Mouse (Mus musculus) hindbrain, embryonic 12.5 days (tissue): ENCODE data around the gene Aldh1b1. TPM values are rescaled to one million over a fixed set of nuclear protein-coding genes. Genes with fewer than 3 reads are reported as not detected.
A peak's percentile ranks its signal among the peaks of the same experiment; 100 is the strongest.

ENCODE experiments used
- ATAC-seq: fragments of 200-750 bp; cut with Nextera tagmentation; 2 replicates; pipeline ENCODE4 v1.8.0; 2017; ENCODE audit warnings: moderate TSS enrichment; ENCODE audit not compliant: low FRiP score
- H3K27ac ChIP-seq: fragments of 300-500 bp; sonication (generic); 2 replicates; pipeline ENCODE4 v1.5.1; 2016; ENCODE audit warnings: mild to moderate bottlenecking
- H3K27me3 ChIP-seq: fragments of 300-500 bp; sonication (generic); 2 replicates; pipeline ENCODE4 v1.6.1; 2016; ENCODE audit warnings: mild to moderate bottlenecking
- H3K36me3 ChIP-seq: fragments of 300-500 bp; sonication (generic); 2 replicates; pipeline ENCODE4 v1.6.1; 2016; ENCODE audit warnings: mild to moderate bottlenecking
- H3K4me1 ChIP-seq: fragments of 300-500 bp; sonication (generic); 2 replicates; pipeline ENCODE4 v1.6.1; 2016
- H3K4me2 ChIP-seq: fragments of 300-500 bp; sonication (generic); replicated peaks from 2 replicates; pipeline ENCODE4 v1.6.1; 2016; ENCODE audit warnings: mild to moderate bottlenecking
- H3K4me3 ChIP-seq: fragments of 300-500 bp; sonication (generic); 2 replicates; pipeline ENCODE4 v1.5.1; 2016; ENCODE audit warnings: mild to moderate bottlenecking
- H3K9ac ChIP-seq: fragments of 300-500 bp; sonication (generic); 2 replicates; pipeline ENCODE4 v1.6.1; 2016; ENCODE audit warnings: mild to moderate bottlenecking, moderate library complexity
- H3K9me3 ChIP-seq: fragments of 300-500 bp; sonication (generic); replicated peaks from 2 replicates; pipeline ENCODE4 v1.6.1; 2016; ENCODE audit warnings: mild to moderate bottlenecking
- WGBS: fragments of 180-500 bp; shearing (Covaris S2); methylation state at CpG from one replicate; pipeline ENCODE4 v1.1.7; 2016; 5-methylcytosine and 5-hydroxymethylcytosine counted together
- polyA plus RNA-seq: library from polyadenylated mRNA; unstranded; fragments of >200 nt; fragmentation: Nextera tagmentation; extraction: Ambion mirVana; gene quantifications from 2 replicates; pipeline ENCODE4 v1.2.1, GENCODE M21; 2016

The Aldh1b1 gene
- polyA plus RNA-seq, 1 experiment from 2014 or later: 7.6 TPM

DNA sequence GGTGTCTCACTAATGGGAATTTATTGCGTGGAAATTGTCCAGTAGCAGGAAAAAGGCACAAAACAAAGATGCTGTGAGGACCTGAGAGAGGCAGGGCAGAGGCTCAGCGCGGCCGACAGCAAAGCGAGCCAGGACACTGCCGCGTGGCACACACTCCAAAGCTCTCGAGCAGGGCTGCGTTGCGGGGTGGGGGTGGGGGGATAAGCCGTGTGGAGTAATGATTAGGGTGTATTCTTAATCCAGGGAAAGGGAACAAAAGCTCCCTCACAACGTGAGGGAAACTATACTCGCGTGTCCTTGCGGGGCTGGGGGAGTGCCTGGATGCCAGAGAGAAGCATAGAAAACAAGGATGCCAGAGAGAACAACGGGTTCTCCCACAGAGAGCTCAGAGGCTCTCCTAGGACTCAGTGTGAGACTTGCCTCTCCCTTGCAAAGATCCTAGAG lies 33.7 kb upstream of the Aldh1b1 start:
- peaks cover 29% of the 10 kb centered on the region for H3K27me3 ChIP-seq
- peak overlapping the region; percentile 47 for H3K9ac ChIP-seq
- H3K36me3 ChIP-seq: no peaks in the 10 kb centered on the region
- WGBS: under 1% methylated on average over 16 of the region's 16 CpGs
- H3K4me1 ChIP-seq: peaks cover 58% of the 10 kb centered on the region
- H3K4me3 ChIP-seq: no peak overlapping the region
- peak; percentile 36 for ATAC-seq
- H3K9me3 ChIP-seq: 0 out of 2 replicates have a peak, but pooled peaks cover 2% of the 10 kb centered on the region
- peak overlapping the region; percentile 40 for H3K4me2 ChIP-seq
- H3K27ac ChIP-seq: peak overlapping the region; percentile 87

DNA sequence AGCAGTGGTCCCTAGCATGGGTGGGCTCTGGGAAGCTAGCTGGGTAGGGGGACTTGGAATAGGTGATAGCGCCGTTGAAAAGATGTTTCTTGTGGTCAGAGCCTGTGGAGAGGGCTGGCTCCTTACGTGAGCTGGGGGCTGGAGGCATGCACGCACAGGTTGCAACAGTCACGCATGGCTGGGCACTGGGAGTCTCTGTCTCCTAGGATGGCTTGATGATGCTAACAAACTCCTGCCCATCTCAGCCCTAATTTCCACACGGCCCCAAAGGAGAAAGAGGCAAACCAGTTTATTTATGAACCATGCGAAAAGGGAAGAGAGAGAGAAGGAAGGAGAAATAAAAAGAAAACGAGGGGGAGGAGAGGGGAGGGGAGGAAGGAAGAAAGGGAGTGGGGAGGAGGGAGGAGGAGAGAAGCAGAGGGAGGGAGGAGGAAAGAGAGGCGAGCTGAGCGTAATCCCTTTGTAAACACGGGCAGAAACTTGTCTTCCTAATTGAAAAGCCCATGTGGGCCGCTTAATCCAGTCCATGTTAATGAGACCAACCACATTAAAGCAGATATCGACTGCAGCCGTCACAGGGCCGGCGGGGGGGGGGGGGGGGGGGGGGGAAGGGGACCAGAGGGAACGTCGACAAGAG lies 33.1 kb upstream of the Aldh1b1 start:
- Histone ChIP-seq H3K4me1 (peaks cover 63% of the 10 kb centered on the region), H3K9ac (peak overlapping the region; percentile 47), H3K4me3 (no peak overlapping the region), H3K4me2 (peak overlapping the region; percentile 40), H3K36me3 (no peaks in the 10 kb centered on the region), H3K9me3 (0 out of 2 replicates have a peak, but pooled peaks cover 2% of the 10 kb centered on the region), H3K27ac (peak overlapping the region; percentile 87), H3K27me3 (peaks cover 29% of the 10 kb centered on the region)
- ATAC-seq: peak; percentile 46
- under 1% methylated on average over 15 of the region's 18 CpGs for WGBS

DNA sequence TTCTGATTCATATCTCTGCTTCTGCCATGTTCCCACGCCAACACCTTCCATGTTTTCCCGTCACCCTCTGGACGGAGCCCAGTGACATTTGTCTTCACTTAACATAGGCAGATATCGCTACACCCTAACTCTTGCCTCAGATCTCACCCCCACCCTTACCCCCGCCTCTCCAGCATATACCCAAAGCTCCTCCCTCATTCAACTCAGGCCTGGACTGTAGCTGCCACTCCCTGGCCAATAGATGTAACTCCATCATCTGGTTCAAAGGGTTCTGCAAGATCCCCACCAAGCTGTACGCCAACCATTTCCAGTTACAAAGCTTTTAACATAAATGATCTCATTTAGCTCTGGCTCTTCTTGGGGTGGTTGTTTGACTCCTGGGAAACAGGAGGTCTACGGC lies 32.0 kb upstream of the Aldh1b1 start:
- H3K27me3 ChIP-seq: peaks cover 29% of the 10 kb centered on the region
- no peak overlapping the region for H3K4me3 ChIP-seq
- H3K4me2 ChIP-seq: no peak overlapping the region
- H3K36me3 ChIP-seq: no peaks in the 10 kb centered on the region
- 77% methylated on average over 7 of the region's 7 CpGs for WGBS
- peaks cover 73% of the 10 kb centered on the region for H3K4me1 ChIP-seq
- no peak overlapping the region for H3K27ac ChIP-seq
- no peak for ATAC-seq
- no peaks in the 10 kb centered on the region for H3K9me3 ChIP-seq
- H3K9ac ChIP-seq: no peak overlapping the region

DNA sequence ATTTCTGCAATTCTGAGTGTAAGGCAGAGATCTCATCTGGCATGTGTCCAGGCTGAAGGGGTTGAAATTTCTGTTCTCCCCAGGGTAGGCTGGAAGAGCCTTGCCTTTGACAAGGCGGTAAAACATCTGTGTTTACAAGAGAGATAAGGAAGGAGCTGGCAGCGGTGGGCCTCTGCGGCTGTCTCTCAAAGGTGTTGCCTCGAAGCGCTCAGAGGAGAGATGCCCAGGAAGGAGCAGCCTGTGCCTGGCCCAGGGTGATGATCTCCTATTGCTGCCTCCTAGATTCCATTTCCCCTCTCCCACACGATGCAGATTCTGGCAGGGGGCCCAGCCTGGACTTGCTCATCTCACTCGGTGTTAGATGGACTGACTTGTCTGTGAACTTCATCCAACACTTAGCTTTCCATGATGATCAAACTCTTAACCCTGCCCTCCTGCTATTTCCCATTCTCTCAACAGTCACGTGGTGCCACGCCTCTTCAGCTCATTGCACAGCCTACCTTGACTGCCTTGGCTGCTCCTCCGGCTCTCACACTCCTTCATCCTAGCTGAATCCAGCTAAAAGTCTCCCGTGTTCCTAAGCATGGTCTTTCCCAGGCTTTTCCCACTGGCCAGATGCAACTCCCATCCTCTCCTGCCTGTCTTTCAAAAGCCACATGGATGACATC lies 30.8 kb upstream of the Aldh1b1 start:
- 61% methylated on average over 11 of the region's 11 CpGs for WGBS
- no peak overlapping the region for H3K4me3 ChIP-seq
- H3K27me3 ChIP-seq: peaks cover 33% of the 10 kb centered on the region
- no peaks in the 10 kb centered on the region for H3K9me3 ChIP-seq
- no peaks in the 10 kb centered on the region for H3K36me3 ChIP-seq
- no peak overlapping the region for H3K27ac ChIP-seq
- peaks cover 72% of the 10 kb centered on the region for H3K4me1 ChIP-seq
- ATAC-seq: no peak
- H3K4me2 ChIP-seq: no peak overlapping the region
- no peak overlapping the region for H3K9ac ChIP-seq

DNA sequence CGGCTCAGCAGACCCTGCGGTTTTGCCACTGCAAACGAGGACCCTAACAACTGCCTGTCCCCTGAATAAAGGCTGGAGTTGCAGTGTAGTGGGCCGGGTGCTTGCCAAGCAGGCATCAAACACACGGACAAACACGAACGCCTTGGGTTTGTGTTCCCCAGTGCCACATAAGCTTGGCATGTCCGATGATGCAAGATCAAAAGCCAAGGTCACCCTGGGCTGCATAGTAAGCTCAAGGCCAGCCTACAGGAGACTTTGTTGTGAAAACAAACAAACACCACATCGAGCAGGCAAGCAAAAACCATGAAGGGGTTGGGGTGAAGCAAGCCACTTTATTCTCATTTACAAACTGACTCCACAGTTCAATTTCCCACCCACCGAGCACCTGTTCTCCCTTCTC lies 29.7 kb upstream of the Aldh1b1 start:
- Histone ChIP-seq H3K36me3 (no peaks in the 10 kb centered on the region), H3K4me3 (no peak overlapping the region), H3K4me2 (no peak overlapping the region), H3K9ac (no peak overlapping the region), H3K4me1 (peaks cover 60% of the 10 kb centered on the region), H3K27ac (no peak overlapping the region), H3K27me3 (peaks cover 32% of the 10 kb centered on the region), H3K9me3 (no peaks in the 10 kb centered on the region)
- no peak for ATAC-seq
- WGBS: 47% methylated on average over 10 of the region's 10 CpGs

DNA sequence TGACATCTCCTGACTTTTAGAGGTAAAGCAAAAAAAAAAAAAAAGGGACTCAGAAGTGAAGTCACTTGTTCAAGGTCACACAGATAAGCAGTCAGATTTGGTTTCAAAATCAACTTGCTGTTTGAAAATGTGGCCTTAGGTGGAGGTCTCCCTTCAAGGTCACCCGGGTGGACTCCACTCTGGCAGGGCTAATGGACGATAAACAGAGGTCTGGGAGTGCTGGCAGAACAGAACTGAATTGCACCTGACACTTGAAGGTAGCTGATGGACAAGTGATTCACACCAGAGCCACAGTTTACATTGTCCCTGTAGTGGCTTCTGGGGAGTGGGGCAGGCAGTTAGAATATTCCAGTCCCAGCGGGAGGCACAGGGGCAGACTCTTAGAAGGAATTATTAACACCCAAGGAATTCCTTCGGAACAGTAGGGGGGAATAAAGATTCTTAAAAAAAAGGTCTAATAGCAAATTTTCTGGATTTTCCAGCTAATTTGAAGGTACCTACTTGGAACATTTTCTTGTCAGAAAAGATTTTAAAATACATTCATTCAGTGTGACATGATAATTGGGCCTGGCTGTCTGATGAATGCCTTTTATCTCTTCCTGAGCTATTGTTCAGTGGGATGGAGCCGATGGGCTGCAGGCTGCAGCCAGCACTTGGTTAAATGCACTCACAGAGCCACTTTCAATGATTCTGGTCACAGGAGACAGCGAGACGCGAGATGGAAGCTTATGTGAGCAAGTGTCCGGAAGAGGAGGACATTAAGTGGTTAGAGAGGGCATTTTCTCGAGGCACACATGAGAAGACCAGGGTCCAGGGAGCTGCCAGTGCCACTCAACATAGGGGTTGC lies 28.8 kb upstream of the Aldh1b1 start:
- Histone ChIP-seq H3K27me3 (peaks cover 29% of the 10 kb centered on the region), H3K9me3 (no peaks in the 10 kb centered on the region), H3K36me3 (no peaks in the 10 kb centered on the region), H3K4me1 (peaks cover 52% of the 10 kb centered on the region), H3K27ac (peak overlapping the region; percentile 64), H3K9ac (no peak overlapping the region), H3K4me3 (no peak overlapping the region), H3K4me2 (no peak overlapping the region)
- ATAC-seq: no peak
- 8% methylated on average over 10 of the region's 10 CpGs for WGBS

DNA sequence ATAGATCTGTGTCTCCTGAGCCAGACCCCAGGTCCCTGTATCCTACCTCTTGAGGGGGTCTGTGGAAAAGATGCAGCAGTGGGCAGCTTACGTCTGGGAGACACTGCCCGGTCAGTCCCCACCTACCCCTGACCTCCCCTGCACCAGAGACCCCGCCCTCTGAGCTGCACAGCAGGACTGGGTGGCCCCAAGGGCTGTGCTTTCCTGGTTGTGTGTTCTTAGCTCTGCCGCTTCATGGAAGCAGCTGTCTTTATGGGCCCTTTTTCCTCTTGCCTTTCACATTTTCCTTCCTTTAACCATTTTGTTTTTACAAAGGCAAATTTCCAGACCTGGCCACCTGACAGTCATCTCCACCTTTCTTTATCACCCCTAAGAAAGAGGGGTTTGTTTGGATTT lies 28.2 kb upstream of the Aldh1b1 start:
- Histone ChIP-seq H3K4me3 (no peak overlapping the region), H3K27ac (peak overlapping the region; percentile 64), H3K9ac (no peak overlapping the region), H3K36me3 (no peaks in the 10 kb centered on the region), H3K4me1 (peaks cover 46% of the 10 kb centered on the region), H3K9me3 (no peaks in the 10 kb centered on the region), H3K4me2 (no peak overlapping the region), H3K27me3 (peaks cover 33% of the 10 kb centered on the region)
- ATAC-seq: no peak
- WGBS: 8% methylated on average over 4 of the region's 4 CpGs

DNA sequence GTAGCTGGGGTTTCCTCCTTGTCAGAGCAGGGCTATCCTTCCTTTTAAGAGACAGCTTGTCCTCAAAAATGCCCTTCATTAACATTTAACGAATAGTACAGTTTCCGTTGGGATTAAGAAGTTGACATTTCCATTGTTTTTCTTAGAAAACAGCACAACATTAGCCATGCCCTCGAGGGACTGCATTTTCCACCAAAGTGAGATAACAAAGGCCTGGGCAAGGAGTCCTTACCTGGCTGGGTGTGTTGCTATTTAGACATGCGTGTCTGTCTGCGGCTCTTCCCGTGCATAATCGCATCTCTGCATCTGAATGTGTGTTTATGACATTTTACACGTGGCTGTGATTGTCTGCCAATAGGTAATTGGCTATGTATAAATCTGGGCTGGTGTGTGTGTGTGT lies 27.6 kb upstream of the Aldh1b1 start:
- Histone ChIP-seq H3K27ac (peak overlapping the region; percentile 64; the same call in 1 of the 2 replicates), H3K4me2 (no peak overlapping the region), H3K9me3 (no peaks in the 10 kb centered on the region), H3K27me3 (peaks cover 36% of the 10 kb centered on the region), H3K4me3 (no peak overlapping the region), H3K9ac (0 out of 2 replicates have a peak overlapping the region, but pooled peaks have one; percentile 24), H3K36me3 (no peaks in the 10 kb centered on the region), H3K4me1 (peaks cover 40% of the 10 kb centered on the region)
- 12% methylated on average over 8 of the region's 8 CpGs for WGBS
- ATAC-seq: 0 out of 2 replicates have a peak, but pooled peaks have one; percentile 18

DNA sequence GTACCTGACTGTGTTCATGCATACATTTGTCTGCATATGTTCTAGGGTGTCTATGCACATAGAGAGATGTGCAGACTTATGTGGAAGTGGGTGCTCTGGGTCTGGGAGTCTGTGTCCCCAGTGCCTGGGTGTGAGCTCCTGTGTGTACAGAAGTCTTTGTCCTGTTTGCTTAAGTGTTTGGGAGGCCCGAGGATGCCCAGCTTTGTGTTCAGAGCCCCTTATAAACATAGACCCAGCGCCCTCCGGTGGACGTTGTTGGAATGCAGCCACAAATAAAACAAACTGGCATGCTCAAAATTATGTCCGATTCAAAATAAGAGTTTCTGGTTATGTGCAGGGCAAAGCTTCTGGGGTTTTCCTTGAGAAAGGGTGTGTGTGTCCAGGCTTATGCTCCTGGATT lies 27.2 kb upstream of the Aldh1b1 start:
- Histone ChIP-seq H3K4me3 (no peak overlapping the region), H3K9ac (0 out of 2 replicates have a peak overlapping the region, but pooled peaks have one; percentile 24), H3K4me2 (no peak overlapping the region), H3K36me3 (no peaks in the 10 kb centered on the region), H3K27me3 (peaks cover 36% of the 10 kb centered on the region), H3K4me1 (peaks cover 36% of the 10 kb centered on the region), H3K27ac (peak overlapping the region; percentile 35; the same call in 1 of the 2 replicates), H3K9me3 (no peaks in the 10 kb centered on the region)
- ATAC-seq: peak; percentile 68
- WGBS: 5% methylated on average over 5 of the region's 5 CpGs

DNA sequence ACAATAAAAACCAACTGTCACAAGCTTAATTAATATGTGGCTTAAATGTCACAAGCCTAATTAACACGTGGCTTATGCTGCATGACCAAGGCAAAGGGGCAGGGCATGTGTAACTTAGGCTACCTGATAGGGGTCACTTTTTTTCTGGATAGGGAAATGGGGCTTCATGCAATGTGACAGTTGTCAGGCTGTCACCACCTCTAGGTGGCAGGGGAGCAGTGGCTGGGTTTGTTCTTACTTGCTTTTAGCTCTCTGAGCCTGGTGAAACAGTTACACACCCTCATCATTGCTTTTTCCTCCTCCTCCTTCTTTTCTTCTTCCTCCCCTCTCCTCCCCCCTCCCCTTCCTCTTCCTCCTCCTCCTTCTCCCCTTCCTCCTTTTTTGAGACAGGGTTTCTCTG lies 15.2 kb upstream of the Aldh1b1 start:
- 64% methylated on average over 1 of the region's 1 CpGs for WGBS
- H3K4me3 ChIP-seq: no peak overlapping the region
- H3K4me2 ChIP-seq: no peak overlapping the region
- no peaks in the 10 kb centered on the region for H3K36me3 ChIP-seq
- H3K4me1 ChIP-seq: peaks cover 9% of the 10 kb centered on the region; the same call in 1 of the 2 replicates
- H3K9ac ChIP-seq: no peak overlapping the region
- H3K27me3 ChIP-seq: no peaks in the 10 kb centered on the region
- ATAC-seq: no peak
- no peaks in the 10 kb centered on the region for H3K9me3 ChIP-seq
- H3K27ac ChIP-seq: no peak overlapping the region

DNA sequence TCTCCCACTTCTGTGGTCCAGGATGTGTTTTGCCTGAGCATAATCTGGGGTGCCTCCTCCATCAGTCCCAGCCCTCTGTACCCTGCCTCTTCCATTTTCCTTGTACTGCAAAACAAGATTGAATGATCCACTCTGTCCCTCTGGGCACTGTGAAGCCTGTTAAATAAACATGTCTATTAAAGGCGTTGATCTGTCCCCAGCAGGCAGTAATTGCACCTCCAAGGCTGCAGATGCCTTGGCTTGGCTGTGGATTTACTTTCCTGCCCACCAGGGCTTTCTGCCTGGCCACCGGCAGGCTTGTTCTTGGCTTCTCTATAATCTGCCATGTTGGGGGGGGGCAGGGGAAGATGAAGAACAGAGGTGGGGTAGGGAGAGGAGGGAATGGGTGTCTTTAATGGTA lies 12.9 kb upstream of the Aldh1b1 start:
- peaks cover 4% of the 10 kb centered on the region; the same call in 1 of the 2 replicates for H3K27me3 ChIP-seq
- H3K27ac ChIP-seq: 0 out of 2 replicates have a peak overlapping the region, but pooled peaks have one; percentile 0
- H3K4me3 ChIP-seq: no peak overlapping the region
- H3K9ac ChIP-seq: no peak overlapping the region
- H3K36me3 ChIP-seq: no peaks in the 10 kb centered on the region
- ATAC-seq: peak; percentile 36; the same call in 1 of the 2 replicates
- peaks cover 18% of the 10 kb centered on the region for H3K4me1 ChIP-seq
- no peak overlapping the region for H3K4me2 ChIP-seq
- H3K9me3 ChIP-seq: no peaks in the 10 kb centered on the region
- 23% methylated on average over 2 of the region's 2 CpGs for WGBS

DNA sequence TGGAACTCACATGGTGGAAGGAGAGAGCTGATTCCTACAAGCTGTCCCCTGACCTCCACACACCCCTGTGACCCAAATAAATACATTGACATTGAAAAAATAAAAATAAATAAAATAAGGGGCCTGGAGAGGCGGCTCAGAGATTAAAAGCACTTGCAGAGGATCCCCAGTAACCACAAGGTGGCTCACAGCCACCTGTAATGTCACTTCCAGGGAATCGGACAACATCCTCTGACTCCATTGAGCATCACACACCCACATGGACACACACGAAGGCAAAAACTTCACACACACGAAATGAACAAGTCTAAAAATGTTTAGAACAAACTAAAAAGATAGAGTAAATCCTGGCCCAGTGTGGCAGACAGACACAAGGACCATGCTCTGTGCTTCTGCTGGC lies 12.1 kb upstream of the Aldh1b1 start:
- Histone ChIP-seq H3K9ac (no peak overlapping the region), H3K9me3 (no peaks in the 10 kb centered on the region), H3K27me3 (peaks cover 4% of the 10 kb centered on the region; the same call in 1 of the 2 replicates), H3K4me2 (no peak overlapping the region), H3K27ac (no peak overlapping the region), H3K4me3 (no peak overlapping the region), H3K36me3 (no peaks in the 10 kb centered on the region), H3K4me1 (peaks cover 18% of the 10 kb centered on the region)
- 50% methylated on average over 4 of the region's 4 CpGs for WGBS
- ATAC-seq: no peak
